17 mouse cellular contexts compared by ENCODE assay signal in the genomic region with DNA sequence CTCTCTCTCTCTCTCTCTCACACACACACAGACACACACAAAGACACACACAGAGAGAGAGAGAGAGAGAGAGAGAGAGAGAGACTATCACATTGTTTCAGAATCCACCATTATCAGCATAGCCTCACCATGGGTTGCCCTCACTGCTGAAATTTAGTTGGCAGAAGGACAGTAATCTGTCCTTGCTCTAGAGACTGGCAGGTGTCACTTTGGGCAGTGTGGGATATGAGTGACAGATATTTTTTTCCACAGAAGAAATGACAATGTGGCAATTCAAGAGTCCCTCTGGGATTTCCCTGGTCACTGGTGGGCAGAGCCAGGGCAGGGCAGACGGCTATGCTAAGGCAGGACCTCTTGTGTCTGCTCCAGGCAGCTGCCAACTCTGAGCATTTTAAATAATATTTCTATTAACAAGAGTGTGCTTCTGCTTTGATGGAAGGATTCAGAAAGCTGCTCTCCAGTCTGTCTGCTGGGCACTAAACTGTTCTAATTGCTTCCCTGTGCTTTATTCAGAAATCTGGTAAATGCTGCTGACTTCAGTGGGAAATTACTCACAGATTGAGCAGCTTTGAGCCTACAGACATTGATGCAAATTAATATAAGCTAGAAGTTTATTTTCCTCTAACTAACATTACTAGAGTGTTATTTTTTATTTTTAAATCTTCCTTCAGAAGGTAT.
DNase-seq lines count a peak whose midpoint lies in the region; ATAC-seq and TF ChIP-seq lines count a peak whose summit lies in the region.
"Had no signal": no experiment of that assay in that cellular context is flagged by ENCODE, and none has a peak within 500 bp of the region (broad histone marks: within the 10 kb centered on the region; RNA-seq: fewer than 3 reads in every experiment).

No protein-coding gene starts in this region.

- intact Hi-C loops in heart, adult 2 months (cut with DNase I) = no loop called here

- H3K27me3 ChIP-seq in heart, embryonic 13.5 days (replicated peaks) = no peaks in the 10 kb centered on the region
- H3K27me3 ChIP-seq in heart, adult 2 months (ENCODE audit: control insufficient read depth, insufficient read depth, low read length) = no peaks in the 10 kb centered on the region
- no peaks in the 10 kb centered on the region for H3K27me3 ChIP-seq in neural tube, embryonic 14.5 days (ENCODE audit: control insufficient read depth, insufficient read depth, low read length)
- no peaks in the 10 kb centered on the region for H3K27me3 ChIP-seq in hindbrain, embryonic 16.5 days (replicated peaks; ENCODE audit: control insufficient read depth, insufficient read depth, low read length)
- H3K27me3 ChIP-seq in intestine, embryonic 15.5 days (replicated peaks) = no peaks in the 10 kb centered on the region
- H3K27me3 ChIP-seq: limb, embryonic 12.5 days; liver, embryonic 15.5 days had no signal

- H3K4me1 ChIP-seq in heart, embryonic 13.5 days = peaks cover 17% of the 10 kb centered on the region
- peaks cover 1% of the 10 kb centered on the region for H3K4me1 ChIP-seq in heart, adult 2 months (ENCODE audit: control insufficient read depth, insufficient read depth, low read length)
- peaks cover 5% of the 10 kb centered on the region; the same call in 1 of the 2 replicates for H3K4me1 ChIP-seq in neural tube, embryonic 14.5 days (ENCODE audit: control insufficient read depth, insufficient read depth, low read length)
- H3K4me1 ChIP-seq in hindbrain, embryonic 16.5 days (ENCODE audit: control insufficient read depth, insufficient read depth, low read depth, low read length) = peaks cover 2% of the 10 kb centered on the region
- no peaks in the 10 kb centered on the region for H3K4me1 ChIP-seq in intestine, embryonic 15.5 days (replicated peaks)
- H3K4me1 ChIP-seq: liver, embryonic 15.5 days had no signal

- no peak overlapping the region for H3K4me2 ChIP-seq in heart, embryonic 13.5 days
- no peak overlapping the region for H3K4me2 ChIP-seq in neural tube, embryonic 14.5 days (ENCODE audit: low read depth, low read length)
- H3K4me2 ChIP-seq in hindbrain, embryonic 16.5 days (ENCODE audit: low read length) = no peak overlapping the region
- no peak overlapping the region for H3K4me2 ChIP-seq in intestine, embryonic 15.5 days (replicated peaks)
- H3K4me2 ChIP-seq: limb, embryonic 12.5 days; liver, embryonic 15.5 days had no signal

- peak overlapping the region; percentile 31 for H3K27ac ChIP-seq in heart, embryonic 13.5 days (replicated peaks)
- no peak overlapping the region for H3K27ac ChIP-seq in heart, adult 2 months
- no peak overlapping the region for H3K27ac ChIP-seq in neural tube, embryonic 14.5 days (ENCODE audit: low read depth, low read length)
- H3K27ac ChIP-seq in hindbrain, embryonic 16.5 days (ENCODE audit: low read depth, low read length) = no peak overlapping the region
- no peak overlapping the region for H3K27ac ChIP-seq in intestine, embryonic 15.5 days
- H3K27ac ChIP-seq: gastrocnemius, adult 2 months; limb, embryonic 12.5 days; liver, embryonic 15.5 days had no signal

- no peak for TF ChIP-seq EP300 in heart, adult 2 months (IDR thresholded peaks at IDR 0.05; ENCODE audit: insufficient read depth, low read depth, low read length)

- TF ChIP-seq CTCF in heart, adult 2 months (IDR thresholded peaks at IDR 0.05) = no peak

- no peak overlapping the region for H3K4me3 ChIP-seq in heart, embryonic 13.5 days
- no peak overlapping the region for H3K4me3 ChIP-seq in heart, adult 2 months
- no peak overlapping the region for H3K4me3 ChIP-seq in neural tube, embryonic 14.5 days (ENCODE audit: low read depth, low read length)
- H3K4me3 ChIP-seq in hindbrain, embryonic 16.5 days (ENCODE audit: low read length) = no peak overlapping the region
- H3K4me3 ChIP-seq in intestine, embryonic 15.5 days (replicated peaks) = no peak overlapping the region
- H3K4me3 ChIP-seq: erythroblast, embryonic 14.5 days; gastrocnemius, adult 2 months; limb, embryonic 12.5 days; liver, embryonic 15.5 days had no signal

- DNase-seq in heart, adult 2 months = no peak
- no peak for DNase-seq in neural tube, embryonic 10.5 days (ENCODE audit: extremely low spot score, low spot score)
- no peak for DNase-seq in kidney, postnatal 36 days
- no peak for DNase-seq in yolk sac, embryonic 10.5 days (ENCODE audit: low spot score)
- DNase-seq: adrenal gland, adult 8-10 months; gastrocnemius, adult 2 months; kidney, postnatal 14 days; right cerebral cortex, postnatal 4 days had no signal

- H3K9ac ChIP-seq in heart, embryonic 13.5 days = no peak overlapping the region
- H3K9ac ChIP-seq in heart, adult 2 months (ENCODE audit: low read depth, low read length) = no peak overlapping the region
- no peak overlapping the region for H3K9ac ChIP-seq in neural tube, embryonic 14.5 days (replicated peaks; ENCODE audit: low read depth, low read length)
- no peak overlapping the region for H3K9ac ChIP-seq in hindbrain, embryonic 16.5 days (ENCODE audit: low read depth, low read length)
- no peak overlapping the region for H3K9ac ChIP-seq in intestine, embryonic 15.5 days
- H3K9ac ChIP-seq: limb, embryonic 12.5 days; liver, embryonic 15.5 days had no signal

- no peak for ATAC-seq in heart, embryonic 13.5 days (ENCODE audit: extremely low read depth, insufficient number of reproducible peaks, low FRiP score, low TSS enrichment)
- peak; percentile 5; the same call in 1 of the 2 replicates for ATAC-seq in neural tube, embryonic 14.5 days (ENCODE audit: low read depth)
- ATAC-seq in hindbrain, embryonic 16.5 days = peak; percentile 32; the same call in 1 of the 2 replicates
- no peak for ATAC-seq in intestine, embryonic 15.5 days
- ATAC-seq: intestine, embryonic 16.5 days had no signal

- TF ChIP-seq POLR2A in heart, adult 2 months (IDR thresholded peaks at IDR 0.05; ENCODE audit: insufficient read depth, low read depth, low read length) = no peak

- WGBS in heart, embryonic 13.5 days = 32% methylated on average over 1 of the region's 1 CpGs
- 10% methylated on average over 1 of the region's 1 CpGs for WGBS in heart, adult 2 months
- WGBS in neural tube, embryonic 14.5 days = 19% methylated on average over 1 of the region's 1 CpGs
- 8% methylated on average over 1 of the region's 1 CpGs for WGBS in hindbrain, embryonic 16.5 days
- 72% methylated on average over 1 of the region's 1 CpGs for WGBS in intestine, embryonic 15.5 days

- no peaks in the 10 kb centered on the region for H3K79me2 ChIP-seq in heart, adult 2 months (replicated peaks; ENCODE audit: control insufficient read depth, insufficient read depth, low read length)

- no peaks in the 10 kb centered on the region for H3K36me3 ChIP-seq in heart, embryonic 13.5 days
- no peaks in the 10 kb centered on the region for H3K36me3 ChIP-seq in heart, adult 2 months (ENCODE audit: control insufficient read depth, insufficient read depth, low read length)
- H3K36me3 ChIP-seq in neural tube, embryonic 14.5 days (ENCODE audit: control insufficient read depth, insufficient read depth, low read length) = no peaks in the 10 kb centered on the region
- H3K36me3 ChIP-seq in hindbrain, embryonic 16.5 days (ENCODE audit: control insufficient read depth, insufficient read depth, low read length) = no peaks in the 10 kb centered on the region
- H3K36me3 ChIP-seq in intestine, embryonic 15.5 days = no peaks in the 10 kb centered on the region
- H3K36me3 ChIP-seq: G1E; limb, embryonic 12.5 days; liver, embryonic 15.5 days had no signal

- no peaks in the 10 kb centered on the region for H3K9me3 ChIP-seq in heart, embryonic 13.5 days
- no peaks in the 10 kb centered on the region for H3K9me3 ChIP-seq in neural tube, embryonic 14.5 days (ENCODE audit: control insufficient read depth, low read length)
- no peaks in the 10 kb centered on the region for H3K9me3 ChIP-seq in hindbrain, embryonic 16.5 days (ENCODE audit: control insufficient read depth, low read length)
- no peaks in the 10 kb centered on the region for H3K9me3 ChIP-seq in intestine, embryonic 15.5 days
- H3K9me3 ChIP-seq: limb, embryonic 12.5 days; liver, embryonic 15.5 days had no signal

Comparison
In these comparisons a context has a peak if more than half of its experiments do, and no peak if none do; other contexts are left out.
1. ATAC-seq: peak in neural tube, embryonic 14.5 days (single experiment) and hindbrain, embryonic 16.5 days (single experiment); none in heart, embryonic 13.5 days (single experiment) and intestine, embryonic 15.5 days (single experiment).